Mouse (Mus musculus) lung, postnatal 14 days (tissue): ENCODE measurements around the gene Mup16.
"Not testable (repeated sequence)": the region's sequence is repeated elsewhere in the genome, so short reads cannot be mapped to it uniquely, and the experiment has no call there.

Experiments
- DNase-seq: peaks from one replicate; pipeline ENCODE4 v3.0.0; 2021

Mup16 gene

GRCm38 (mm10) chr4:61519431-61519830, at the start of gene Mup16:
TSS of gene Mup16 (minus strand) at chr4:61519531.
- DNase-seq, result not testable (repeated sequence)

GRCm38 (mm10) chr4:61555887-61556286, 36.6 kb upstream of the Mup16 start:
- DNase-seq, result not testable (repeated sequence)
